Mouse (Mus musculus): Measurements from ENCODE around the gene Gm49383.

DNA sequence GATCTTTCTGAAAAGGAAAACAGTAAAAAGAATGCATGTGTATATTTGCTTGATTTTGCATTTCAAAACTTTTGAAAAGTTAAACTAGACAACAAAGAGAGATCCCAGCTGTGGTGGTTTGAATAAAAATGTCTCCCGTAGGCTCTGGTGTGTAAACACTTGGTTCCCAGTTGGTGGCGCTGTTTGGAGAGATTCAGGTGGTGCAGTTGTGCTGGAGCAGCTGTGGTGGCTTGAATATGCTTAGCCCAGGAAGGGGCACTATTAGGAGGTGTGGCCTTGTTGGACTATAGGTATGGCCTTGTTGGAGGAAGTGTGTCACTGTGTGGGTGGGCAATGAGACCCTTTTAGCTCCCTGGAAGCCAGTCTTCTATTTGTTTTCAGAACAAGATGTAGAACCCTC is 32.3 kb upstream of the Gm49383 start:
- TF ChIP-seq POLR2A (IDR thresholded peaks at IDR 0.05; ENCODE audit: insufficient read length, low read depth) = no peak
- no peak for TF ChIP-seq E2F4 (IDR thresholded peaks at IDR 0.05; ENCODE audit: insufficient read depth)
- TF ChIP-seq REST (IDR thresholded peaks at IDR 0.05; ENCODE audit: insufficient read depth, insufficient read length) = no peak
- no peak for TF ChIP-seq TCF12 (IDR thresholded peaks at IDR 0.05; ENCODE audit: insufficient read depth, poor library complexity, severe bottlenecking)
- no peak for TF ChIP-seq MAX (IDR thresholded peaks at IDR 0.05; ENCODE audit: low read depth)
- no peak for TF ChIP-seq TCF3 (IDR thresholded peaks at IDR 0.05; ENCODE audit: insufficient read length, low read depth)
- no peak for TF ChIP-seq SRF (IDR thresholded peaks at IDR 0.05; ENCODE audit: control insufficient read depth, insufficient read length, low read depth)
- no peak for TF ChIP-seq USF1 (IDR thresholded peaks at IDR 0.05; ENCODE audit: low read depth)
- no peak for TF ChIP-seq CEBPB (IDR thresholded peaks at IDR 0.05; ENCODE audit: insufficient read depth, poor library complexity, severe bottlenecking)
- no peak for TF ChIP-seq POLR2AphosphoS2 (IDR thresholded peaks at IDR 0.05; ENCODE audit: insufficient read length, low read depth)
